Mouse (Mus musculus): ENCODE data around the gene Copb1. TPM values are rescaled to one million over a fixed set of nuclear protein-coding genes. Genes with fewer than 3 reads are reported as not detected.
A peak's percentile ranks its signal among the peaks of the same experiment; 100 is the strongest.
"Not testable (repeated sequence)": the region's sequence is repeated elsewhere in the genome, so short reads cannot be mapped to it uniquely, and the experiment has no call there.

The Copb1 gene
- total RNA-seq, 1 experiment from 2014 or later: 93.3 TPM

DNA sequence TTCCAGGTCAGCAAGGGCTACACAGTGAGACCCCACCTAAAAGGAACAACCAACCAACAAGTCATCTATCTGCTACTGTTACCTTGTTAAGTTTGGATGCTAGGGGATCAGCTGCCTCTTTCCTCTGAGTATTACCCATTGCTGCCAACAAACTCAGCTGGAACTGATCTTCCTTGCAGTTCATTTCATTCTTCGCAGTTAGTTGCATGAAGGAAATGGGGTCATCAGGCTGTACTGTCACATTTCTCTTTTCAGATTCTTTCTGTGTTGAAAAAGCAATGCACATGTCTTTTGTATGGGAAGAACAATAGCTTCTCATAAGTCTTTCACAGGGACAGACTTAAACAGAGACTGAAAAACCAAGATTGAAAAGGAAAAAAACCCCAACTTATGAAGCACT, 28.0 kb downstream of the Copb1 start:
- ATAC-seq (replicated peaks; ENCODE audit: low read depth, poor library complexity, severe bottlenecking): no peak

- no peak for ATAC-seq (replicated peaks; ENCODE audit: low read depth, poor library complexity, severe bottlenecking)
Observed at GRCm38 (mm10) chr7:114220433-114220832, 34.1 kb downstream of the Copb1 start.

DNA sequence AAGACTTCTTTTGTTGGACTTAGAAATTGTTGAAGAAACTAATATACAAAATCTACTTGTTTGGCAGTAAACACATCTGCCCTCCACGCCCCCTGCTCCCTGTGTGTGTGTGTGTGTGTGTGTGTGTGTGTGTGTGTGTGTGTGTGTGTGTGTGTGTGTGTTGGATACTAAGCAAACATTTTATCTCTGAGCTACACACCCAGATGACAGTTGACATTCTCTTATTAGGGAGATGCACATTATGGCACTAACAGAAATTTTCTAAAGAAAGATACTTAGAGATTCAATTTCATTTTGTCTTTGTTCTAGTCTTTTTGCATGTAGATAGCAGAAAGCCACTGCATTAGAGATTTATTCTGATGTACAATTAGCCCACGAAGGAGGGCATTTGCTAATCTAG, 37.6 kb downstream of the Copb1 start:
- no peak for ATAC-seq (replicated peaks; ENCODE audit: low read depth, poor library complexity, severe bottlenecking)

DNA sequence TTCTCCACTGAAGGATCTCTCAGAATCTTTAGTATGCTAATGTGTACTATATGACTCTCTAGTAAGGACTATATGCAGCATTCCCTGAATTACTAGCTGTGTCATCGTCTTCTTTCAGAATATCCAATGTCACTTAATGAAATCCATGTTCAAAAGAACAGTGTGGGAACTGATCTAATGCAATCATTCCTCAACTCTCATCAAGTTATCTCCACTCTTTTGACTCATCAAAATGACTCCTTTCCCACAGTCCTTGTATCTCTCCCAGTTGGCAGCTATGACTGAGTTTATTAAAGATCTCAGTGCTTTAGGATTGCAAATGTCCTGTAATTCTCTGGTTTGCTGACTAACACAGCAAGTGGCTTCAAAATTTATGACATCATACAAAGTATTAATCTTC, 40.1 kb downstream of the Copb1 start:
- ATAC-seq (replicated peaks; ENCODE audit: low read depth, poor library complexity, severe bottlenecking): no peak

GRCm38 (mm10) chr7:114213537-114213936, 41.0 kb downstream of the Copb1 start:
- no peak for ATAC-seq (replicated peaks; ENCODE audit: low read depth, poor library complexity, severe bottlenecking)

- ATAC-seq (replicated peaks; ENCODE audit: low read depth, poor library complexity, severe bottlenecking): no peak
Observed at GRCm38 (mm10) chr7:114210618-114211017, 43.9 kb downstream of the Copb1 start.

DNA sequence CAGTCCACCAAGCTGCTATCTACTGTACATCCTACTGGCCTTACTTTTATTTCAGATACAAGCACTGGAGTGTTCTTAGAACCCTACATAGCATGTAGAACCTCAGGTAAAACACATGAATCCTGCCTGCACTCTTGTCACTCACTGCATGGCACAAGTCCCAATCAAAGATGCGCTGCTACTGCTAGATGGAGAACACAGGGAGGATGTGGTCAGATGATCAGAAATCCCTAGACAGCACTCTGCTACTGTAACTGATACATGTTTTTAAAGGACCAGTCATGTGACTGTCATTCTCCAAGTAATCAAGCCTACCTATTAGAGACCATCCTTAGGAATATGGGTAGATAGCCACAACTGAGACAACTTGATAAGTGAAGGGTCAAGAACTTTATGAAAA, 44.7 kb downstream of the Copb1 start:
- no peak for ATAC-seq (replicated peaks; ENCODE audit: low read depth, poor library complexity, severe bottlenecking)

- no peak for ATAC-seq (replicated peaks; ENCODE audit: low read depth, poor library complexity, severe bottlenecking)
Observed at GRCm38 (mm10) chr7:114203491-114204359, 50.8 kb downstream of the Copb1 start.

DNA sequence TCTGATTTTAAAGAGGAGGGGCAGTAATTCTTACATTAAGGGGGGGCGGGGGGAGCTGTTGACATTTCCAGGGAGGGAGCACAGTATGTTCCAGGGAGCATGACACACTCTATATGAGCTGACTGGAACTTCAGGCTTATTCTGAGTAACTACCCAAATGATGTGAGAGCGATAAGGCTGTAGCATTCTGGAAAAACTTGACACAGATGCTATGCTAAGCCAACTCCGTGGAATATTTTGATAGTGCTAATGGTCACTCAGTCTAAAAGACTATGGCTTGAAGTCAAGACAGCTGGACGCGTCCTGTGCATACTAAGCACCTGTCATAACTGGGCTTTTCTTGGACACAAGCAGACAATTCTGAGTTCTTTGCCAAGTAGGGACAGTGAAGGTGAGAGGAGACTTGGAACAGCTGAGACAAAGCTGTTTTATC, 51.5 kb downstream of the Copb1 start:
- ATAC-seq (replicated peaks; ENCODE audit: low read depth, poor library complexity, severe bottlenecking): no peak

DNA sequence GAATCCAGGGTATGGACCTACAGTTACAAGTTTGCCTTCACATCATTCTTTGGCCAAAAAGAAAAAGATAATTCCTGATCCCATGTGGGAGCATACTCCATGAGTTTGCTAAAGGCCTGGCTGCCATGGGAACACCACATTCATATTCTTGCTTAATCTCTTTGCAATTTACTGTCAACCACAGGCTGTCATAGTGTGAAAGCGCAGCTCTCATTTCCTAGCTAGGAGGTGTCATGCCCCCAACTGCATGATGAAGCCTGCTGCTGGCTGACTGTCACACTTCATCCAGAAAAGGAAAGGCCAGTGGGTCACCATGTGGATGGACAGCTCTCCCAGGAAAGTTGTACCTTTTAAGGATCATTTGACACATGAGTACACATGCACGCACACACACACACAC, 53.9 kb downstream of the Copb1 start:
- no peak for ATAC-seq (replicated peaks; ENCODE audit: low read depth, poor library complexity, severe bottlenecking)

- no peak for ATAC-seq (replicated peaks; ENCODE audit: low read depth, poor library complexity, severe bottlenecking)
Observed at GRCm38 (mm10) chr7:114199428-114200110, 54.9 kb downstream of the Copb1 start.

DNA sequence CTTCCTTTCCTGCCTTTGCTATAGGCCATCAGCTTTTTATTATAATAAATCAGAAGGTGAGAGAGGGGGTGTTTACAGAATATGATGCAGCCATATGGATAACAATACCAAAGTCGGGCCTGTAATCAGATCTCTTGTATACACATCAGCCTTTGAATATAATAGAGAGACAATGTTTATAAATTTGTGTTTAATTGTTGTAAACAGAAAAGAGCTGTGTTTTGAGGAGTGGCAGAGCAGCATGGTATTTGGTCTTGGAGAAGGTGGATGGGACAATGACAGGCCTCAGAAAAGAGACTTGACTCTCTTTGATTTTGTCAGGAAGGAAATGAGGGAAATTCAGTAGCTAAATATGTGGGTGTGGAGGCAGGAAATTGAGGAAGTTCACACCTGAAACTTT, 56.3 kb downstream of the Copb1 start:
- ATAC-seq (replicated peaks; ENCODE audit: low read depth, poor library complexity, severe bottlenecking): no peak

DNA sequence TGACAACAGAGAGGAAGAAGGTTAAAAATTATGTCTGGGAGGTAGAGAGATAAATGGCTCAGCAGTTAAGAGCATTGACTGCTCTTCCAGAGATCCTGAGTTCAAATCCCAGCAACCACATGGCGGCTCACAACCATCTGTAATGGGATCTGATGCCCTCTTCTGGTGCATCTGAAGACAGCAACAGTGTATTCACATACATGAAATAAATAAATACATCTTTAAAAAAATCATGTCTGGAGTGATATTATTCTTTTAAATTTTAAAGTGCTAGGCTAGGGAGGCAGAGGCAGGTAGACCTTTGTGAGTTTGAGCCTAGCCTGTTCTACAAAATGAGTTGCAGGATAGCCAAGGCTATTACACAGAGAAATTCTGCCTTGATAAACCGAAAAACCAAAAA, 57.9 kb downstream of the Copb1 start:
- not testable (repeated sequence) for ATAC-seq (replicated peaks; ENCODE audit: low read depth, poor library complexity, severe bottlenecking)

GRCm38 (mm10) chr7:114194788-114195187, 59.7 kb downstream of the Copb1 start:
- ATAC-seq (replicated peaks; ENCODE audit: low read depth, poor library complexity, severe bottlenecking): peak; percentile 58

DNA sequence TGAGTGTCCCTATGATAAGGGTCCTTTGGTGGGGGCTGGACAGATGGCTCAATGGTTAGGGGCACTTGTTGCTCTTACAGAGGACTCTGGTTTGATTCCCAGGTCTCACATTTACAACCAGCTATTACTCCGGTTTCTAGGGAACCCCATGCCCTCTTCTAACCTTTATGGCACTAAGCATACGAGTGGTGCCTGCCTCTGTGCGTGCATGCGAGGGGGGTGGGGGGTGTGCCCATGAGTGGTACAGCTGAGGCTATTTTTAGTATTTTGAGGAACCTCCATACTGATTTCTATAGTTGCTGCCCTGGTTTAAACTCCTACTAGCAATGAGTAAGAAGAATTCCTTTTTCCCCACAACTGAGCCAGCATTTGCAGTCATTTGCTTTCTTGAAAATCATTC, 60.3 kb downstream of the Copb1 start:
- peak; percentile 70 for ATAC-seq (replicated peaks; ENCODE audit: low read depth, poor library complexity, severe bottlenecking)

DNA sequence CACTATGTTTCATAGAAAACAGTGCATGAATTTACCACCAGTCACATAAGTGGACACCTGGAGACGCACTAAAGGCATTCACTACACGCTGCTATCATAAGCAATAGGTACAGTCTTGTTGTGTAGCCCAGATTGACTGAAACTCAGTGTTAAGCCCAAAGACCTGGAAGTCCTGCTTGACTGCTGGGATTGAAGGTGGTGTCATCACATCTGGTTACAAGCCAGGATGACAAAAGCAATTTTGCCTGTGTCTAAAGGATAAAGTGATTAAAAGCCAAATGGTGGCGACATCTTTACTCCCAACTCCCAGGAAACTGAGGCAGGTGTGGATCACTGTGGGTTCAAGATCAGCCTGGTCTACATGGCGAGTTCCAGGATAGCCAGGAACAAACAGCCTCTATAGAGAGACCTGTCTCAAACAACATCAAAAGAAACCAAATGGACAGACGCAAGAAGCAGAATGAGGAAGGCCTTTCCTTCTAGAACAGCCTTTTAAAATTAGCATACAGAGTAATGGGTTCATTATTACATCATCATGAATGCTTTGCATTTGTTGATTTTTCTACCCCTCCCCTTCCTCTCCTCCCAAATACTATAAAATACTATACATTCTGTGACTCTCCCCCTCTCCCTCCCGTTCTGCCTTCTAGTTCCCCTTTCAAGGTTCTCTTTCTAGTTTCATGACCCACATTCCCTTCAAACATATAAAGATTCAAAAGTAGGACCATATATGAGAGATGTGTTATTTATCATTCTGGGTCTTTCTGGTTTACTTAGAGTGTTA, 61.0 kb downstream of the Copb1 start:
- peak; percentile 66 for ATAC-seq (replicated peaks; ENCODE audit: low read depth, poor library complexity, severe bottlenecking)

DNA sequence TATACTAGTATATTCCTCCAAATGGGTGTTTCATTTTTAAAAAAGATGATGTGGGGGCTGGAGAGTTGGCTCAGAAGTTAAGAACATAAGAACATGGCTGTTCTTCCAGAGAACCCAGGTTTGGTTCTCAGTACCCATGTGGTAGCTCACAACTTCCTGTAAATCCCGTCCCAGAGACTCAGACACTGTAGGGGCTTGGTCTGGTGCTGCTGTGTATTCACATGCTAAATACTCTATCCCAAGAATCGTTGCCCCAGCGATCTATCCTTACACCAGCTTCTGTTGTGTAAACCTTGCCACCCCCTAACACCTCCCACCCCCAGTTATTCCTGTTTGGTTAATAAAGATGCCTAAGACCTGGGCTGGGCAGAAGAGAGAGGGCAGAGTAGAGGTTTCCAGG, 61.9 kb downstream of the Copb1 start:
- ATAC-seq (replicated peaks; ENCODE audit: low read depth, poor library complexity, severe bottlenecking): no peak

DNA sequence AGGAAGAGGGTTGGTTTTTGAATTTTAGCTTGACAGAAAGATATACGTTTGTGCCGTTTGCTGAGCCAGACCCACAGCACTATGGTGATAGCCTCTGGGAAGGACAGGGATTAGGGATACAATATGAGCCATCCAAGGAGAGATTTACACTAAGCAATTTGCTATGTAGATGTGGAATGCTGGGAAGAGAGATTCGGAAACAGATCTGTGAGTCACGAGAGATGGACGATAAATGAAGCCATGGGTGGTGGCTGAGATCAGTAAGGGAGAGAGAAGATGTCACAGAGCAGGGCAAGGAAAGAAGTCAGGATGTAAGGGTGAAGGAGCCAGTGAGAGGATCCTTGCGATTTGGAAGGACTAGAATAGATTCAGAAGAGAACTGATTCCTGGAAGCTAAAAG, 71.1 kb downstream of the Copb1 start:
- no peak for ATAC-seq (replicated peaks; ENCODE audit: low read depth, poor library complexity, severe bottlenecking)

DNA sequence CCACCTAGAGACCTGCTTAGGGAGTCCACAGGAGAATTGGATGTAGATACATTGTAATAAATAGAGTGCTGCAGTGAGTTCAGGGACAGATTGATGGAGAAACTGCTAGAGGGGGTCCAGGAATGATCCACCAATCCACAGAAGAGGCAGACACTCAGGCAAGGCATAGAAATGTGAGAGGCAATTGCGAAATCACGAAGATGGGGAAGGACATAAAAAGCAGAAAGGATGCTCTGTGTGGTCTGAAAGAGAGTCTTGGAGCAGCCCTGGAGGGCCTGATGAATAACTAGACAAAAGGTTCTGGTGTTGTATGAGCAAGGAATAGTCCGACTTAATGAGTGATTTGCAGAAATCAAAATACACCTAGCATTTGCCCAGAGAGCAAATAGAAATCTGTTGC, 71.8 kb downstream of the Copb1 start:
- ATAC-seq (replicated peaks; ENCODE audit: low read depth, poor library complexity, severe bottlenecking): 0 out of 2 replicates have a peak, but pooled peaks have one; percentile 32

DNA sequence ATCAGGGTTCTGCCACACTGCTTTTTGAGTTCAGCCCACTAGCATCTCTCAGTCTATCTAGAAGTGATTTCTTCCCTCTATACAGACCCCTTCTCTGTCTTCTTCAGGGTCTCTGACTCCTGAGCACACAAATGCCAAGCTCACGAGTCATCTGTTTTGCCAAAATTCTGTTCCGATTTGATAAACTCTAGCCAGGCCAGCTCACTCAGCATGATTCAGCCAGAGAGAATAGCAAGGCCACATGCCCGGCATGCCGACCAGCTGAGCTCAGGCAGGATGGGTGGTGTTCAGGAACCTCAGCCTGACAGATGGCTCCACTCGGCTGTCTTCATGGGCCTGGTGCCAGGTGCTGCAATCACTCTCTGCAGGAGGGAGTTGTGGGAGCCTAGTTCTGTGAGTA, 73.1 kb downstream of the Copb1 start:
- ATAC-seq (replicated peaks; ENCODE audit: low read depth, poor library complexity, severe bottlenecking): peak; percentile 85

- ATAC-seq (replicated peaks; ENCODE audit: low read depth, poor library complexity, severe bottlenecking): no peak
Observed at GRCm38 (mm10) chr7:114176588-114176987, 77.9 kb downstream of the Copb1 start.

All from common myeloid progenitor, adult 5-6 weeks (primary cell).